Mouse (Mus musculus): ENCODE measurements at regions not wholly inside any gene's neighbourhood (a gene's known extent, or its start where the extent isn't known, plus 50 kb on each side); places are given as distances from the start of the nearest gene placed in this dataset.
A peak's percentile ranks its signal among the peaks of the same experiment; 100 is the strongest.

- Histone ChIP-seq H3K9ac (no peak overlapping the region), H3K27me3 (no peaks in the 10 kb centered on the region), H3K4me2 (no peak overlapping the region), H3K36me3 (no peaks in the 10 kb centered on the region), H3K4me1 (peaks cover 24% of the 10 kb centered on the region), H3K9me3 (no peaks in the 10 kb centered on the region), H3K27ac (no peak overlapping the region), H3K4me3 (no peak overlapping the region)
- no peak for ATAC-seq (ENCODE audit: insufficient number of reproducible peaks, insufficient read depth, low FRiP score, low TSS enrichment, low read depth)
- WGBS: 58% methylated on average over 7 of the region's 7 CpGs
Observed at GRCm38 (mm10) chr5:73902470-73903218, 165.6 kb downstream of the Usp46 start.

DNA sequence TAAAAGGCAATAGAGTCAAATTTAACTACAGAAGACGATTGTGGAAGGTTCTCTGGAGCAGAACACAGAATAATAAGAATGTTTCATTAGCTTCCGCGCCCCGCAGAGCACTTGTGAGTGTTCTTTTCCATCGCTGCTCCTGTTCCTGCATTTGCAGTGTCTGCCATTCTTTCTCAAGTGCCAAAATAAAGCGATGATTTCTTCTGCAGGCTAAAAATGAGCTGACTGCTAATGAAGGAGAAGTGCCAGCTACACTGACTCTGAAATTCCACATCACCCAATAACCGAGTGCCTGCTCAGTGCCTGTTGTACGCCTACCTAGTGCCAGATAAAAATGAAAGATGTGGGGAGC is 165.0 kb downstream of the Usp46 start:
- Histone ChIP-seq H3K4me3 (no peak overlapping the region), H3K27ac (peak overlapping the region; percentile 11; the same call in 1 of the 2 replicates), H3K9ac (no peak overlapping the region), H3K4me2 (no peak overlapping the region), H3K36me3 (no peaks in the 10 kb centered on the region), H3K27me3 (no peaks in the 10 kb centered on the region), H3K9me3 (no peaks in the 10 kb centered on the region), H3K4me1 (peaks cover 24% of the 10 kb centered on the region)
- WGBS: 58% methylated on average over 8 of the region's 8 CpGs
- no peak for ATAC-seq (ENCODE audit: insufficient number of reproducible peaks, insufficient read depth, low FRiP score, low TSS enrichment, low read depth)

- no peak for ATAC-seq (ENCODE audit: insufficient number of reproducible peaks, insufficient read depth, low FRiP score, low TSS enrichment, low read depth)
- H3K4me2 ChIP-seq: no peak overlapping the region
- WGBS: 74% methylated on average over 8 of the region's 8 CpGs
Observed at GRCm38 (mm10) chr5:73904146-73904811, 164.0 kb downstream of the Usp46 start.

DNA sequence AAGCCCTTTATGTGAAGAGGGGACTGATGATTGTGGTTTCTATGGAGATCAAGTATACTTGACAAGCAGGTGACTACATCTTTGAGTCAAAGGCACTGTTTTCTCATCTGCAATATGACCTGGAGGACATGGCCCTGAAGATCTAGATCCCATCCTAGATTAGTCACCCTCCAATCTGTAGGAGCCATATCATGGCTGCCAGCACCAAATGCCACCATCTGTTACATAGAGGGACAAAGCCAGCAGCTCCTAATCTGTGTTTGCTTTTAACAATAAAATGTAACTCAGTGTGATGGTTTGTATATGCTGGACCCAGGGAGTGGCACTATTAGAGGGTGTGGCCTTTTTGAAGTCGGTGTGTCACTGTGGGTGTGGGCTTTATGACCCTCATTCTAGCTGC is 156.1 kb downstream of the Usp46 start:
- no peak overlapping the region for H3K27ac ChIP-seq
- H3K9ac ChIP-seq: no peak overlapping the region
- H3K9me3 ChIP-seq: no peaks in the 10 kb centered on the region
- no peaks in the 10 kb centered on the region for H3K36me3 ChIP-seq
- no peaks in the 10 kb centered on the region for H3K4me1 ChIP-seq
- WGBS: 87% methylated on average over 1 of the region's 1 CpGs
- no peak for ATAC-seq (ENCODE audit: insufficient number of reproducible peaks, insufficient read depth, low FRiP score, low TSS enrichment, low read depth)
- no peak overlapping the region for H3K4me2 ChIP-seq
- 0 out of 2 replicates have a peak, but pooled peaks cover 3% of the 10 kb centered on the region for H3K27me3 ChIP-seq
- H3K4me3 ChIP-seq: no peak overlapping the region

More at GRCm38 (mm10) chr5:73904146-73904811, 164.0 kb downstream of the Usp46 start:
- Histone ChIP-seq H3K4me1 (peaks cover 17% of the 10 kb centered on the region), H3K36me3 (no peaks in the 10 kb centered on the region), H3K27me3 (no peaks in the 10 kb centered on the region), H3K9me3 (no peaks in the 10 kb centered on the region), H3K27ac (no peak overlapping the region), H3K9ac (no peak overlapping the region), H3K4me3 (no peak overlapping the region)

GRCm38 (mm10) chr5:73913116-73913515 is 155.1 kb downstream of the Usp46 start:
- no peak overlapping the region for H3K9ac ChIP-seq
- H3K4me2 ChIP-seq: no peak overlapping the region
- peaks cover 5% of the 10 kb centered on the region for H3K4me1 ChIP-seq
- H3K27me3 ChIP-seq: 0 out of 2 replicates have a peak, but pooled peaks cover 3% of the 10 kb centered on the region
- 57% methylated on average over 6 of the region's 6 CpGs for WGBS
- H3K36me3 ChIP-seq: no peaks in the 10 kb centered on the region
- no peak for ATAC-seq (ENCODE audit: insufficient number of reproducible peaks, insufficient read depth, low FRiP score, low TSS enrichment, low read depth)
- H3K4me3 ChIP-seq: no peak overlapping the region
- H3K9me3 ChIP-seq: no peaks in the 10 kb centered on the region
- H3K27ac ChIP-seq: no peak overlapping the region

DNA sequence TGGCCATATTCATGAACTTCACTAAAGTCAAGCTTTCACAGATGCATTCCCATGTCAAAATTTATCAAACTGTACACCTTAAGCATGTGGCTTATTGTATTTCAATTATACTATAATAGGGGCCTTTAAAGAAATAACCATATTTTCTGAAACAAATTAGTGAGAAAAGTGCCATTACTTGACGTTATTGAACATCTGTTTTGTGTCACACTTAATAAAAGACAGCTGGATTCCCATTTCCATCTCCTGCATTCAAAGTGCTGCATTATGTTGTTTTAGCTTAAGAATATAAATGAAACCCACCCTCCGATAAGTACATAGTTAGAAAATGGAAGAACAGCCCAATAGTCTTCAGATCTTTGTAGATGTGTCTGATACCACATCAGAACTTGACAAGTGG is 150.2 kb downstream of the Usp46 start:
- H3K4me3 ChIP-seq: no peak overlapping the region
- no peaks in the 10 kb centered on the region for H3K9me3 ChIP-seq
- H3K27me3 ChIP-seq: 0 out of 2 replicates have a peak, but pooled peaks cover 3% of the 10 kb centered on the region
- 24% methylated on average over 2 of the region's 2 CpGs for WGBS
- no peak for ATAC-seq (ENCODE audit: insufficient number of reproducible peaks, insufficient read depth, low FRiP score, low TSS enrichment, low read depth)
- no peak overlapping the region for H3K27ac ChIP-seq
- peaks cover 5% of the 10 kb centered on the region for H3K4me1 ChIP-seq
- H3K36me3 ChIP-seq: no peaks in the 10 kb centered on the region
- no peak overlapping the region for H3K4me2 ChIP-seq
- no peak overlapping the region for H3K9ac ChIP-seq

DNA sequence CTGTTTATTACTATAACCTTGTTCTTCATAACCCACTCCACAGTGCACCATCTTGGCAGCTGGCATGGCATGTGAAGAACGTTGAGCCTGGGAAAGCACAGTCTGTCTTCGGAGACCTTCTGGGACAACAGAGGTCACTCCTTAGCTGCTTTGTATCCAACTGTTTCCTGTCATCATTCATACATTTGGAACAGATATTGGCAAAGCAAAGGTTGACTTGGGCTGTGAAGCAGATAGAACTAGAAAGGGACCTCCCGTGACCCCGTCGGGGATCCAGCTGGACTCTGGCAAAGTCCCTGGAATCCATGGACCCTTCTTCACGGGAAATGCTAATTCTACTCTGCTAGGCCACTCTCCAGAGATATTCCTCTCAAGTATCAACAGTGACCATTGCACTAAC is 148.3 kb downstream of the Usp46 start:
- Histone ChIP-seq H3K9me3 (no peaks in the 10 kb centered on the region), H3K9ac (no peak overlapping the region), H3K27me3 (0 out of 2 replicates have a peak, but pooled peaks cover 3% of the 10 kb centered on the region), H3K4me3 (no peak overlapping the region), H3K27ac (no peak overlapping the region), H3K36me3 (no peaks in the 10 kb centered on the region), H3K4me2 (no peak overlapping the region), H3K4me1 (peaks cover 5% of the 10 kb centered on the region)
- ATAC-seq (ENCODE audit: insufficient number of reproducible peaks, insufficient read depth, low FRiP score, low TSS enrichment, low read depth): no peak
- WGBS: 89% methylated on average over 6 of the region's 6 CpGs

GRCm38 (mm10) chr5:73927534-73927933 is 140.7 kb downstream of the Usp46 start:
- WGBS: 57% methylated on average over 9 of the region's 9 CpGs
- ATAC-seq (ENCODE audit: insufficient number of reproducible peaks, insufficient read depth, low FRiP score, low TSS enrichment, low read depth): no peak
- H3K9me3 ChIP-seq: no peaks in the 10 kb centered on the region
- no peak overlapping the region for H3K4me3 ChIP-seq
- H3K36me3 ChIP-seq: no peaks in the 10 kb centered on the region
- H3K27ac ChIP-seq: no peak overlapping the region
- H3K4me1 ChIP-seq: peaks cover 14% of the 10 kb centered on the region; the same call in 1 of the 2 replicates
- no peaks in the 10 kb centered on the region for H3K27me3 ChIP-seq
- no peak overlapping the region for H3K4me2 ChIP-seq
- H3K9ac ChIP-seq: no peak overlapping the region

DNA sequence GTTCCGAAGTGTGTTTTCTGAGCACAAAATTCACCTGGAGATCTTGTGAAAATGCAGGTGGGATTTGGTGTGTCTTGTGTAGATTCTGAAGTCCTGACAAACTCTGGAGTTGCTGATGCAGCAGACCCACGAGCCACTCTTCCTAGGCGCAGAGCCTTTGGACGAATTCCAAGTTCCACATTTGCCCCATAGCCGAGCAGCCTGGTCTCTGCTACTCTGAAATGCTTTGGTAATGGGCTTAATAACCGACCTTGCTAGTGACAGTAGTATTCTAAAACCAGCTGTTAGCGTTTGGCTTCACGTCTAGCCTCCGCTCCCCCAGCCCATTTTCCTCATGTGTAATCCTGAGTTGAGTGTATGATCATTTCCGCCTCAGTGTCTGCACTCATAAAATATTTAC is 139.5 kb downstream of the Usp46 start:
- no peaks in the 10 kb centered on the region for H3K36me3 ChIP-seq
- no peak overlapping the region for H3K9ac ChIP-seq
- no peak overlapping the region for H3K4me3 ChIP-seq
- peaks cover 14% of the 10 kb centered on the region; the same call in 1 of the 2 replicates for H3K4me1 ChIP-seq
- no peak overlapping the region for H3K27ac ChIP-seq
- no peaks in the 10 kb centered on the region for H3K9me3 ChIP-seq
- H3K4me2 ChIP-seq: no peak overlapping the region
- no peaks in the 10 kb centered on the region for H3K27me3 ChIP-seq
- WGBS: 59% methylated on average over 10 of the region's 10 CpGs
- ATAC-seq (ENCODE audit: insufficient number of reproducible peaks, insufficient read depth, low FRiP score, low TSS enrichment, low read depth): no peak

- Histone ChIP-seq H3K9ac (no peak overlapping the region), H3K27me3 (no peaks in the 10 kb centered on the region), H3K9me3 (no peaks in the 10 kb centered on the region), H3K4me2 (no peak overlapping the region), H3K36me3 (no peaks in the 10 kb centered on the region), H3K4me3 (no peak overlapping the region), H3K27ac (peak overlapping the region; percentile 63; the same call in 1 of the 2 replicates), H3K4me1 (peaks cover 14% of the 10 kb centered on the region; the same call in 1 of the 2 replicates)
- ATAC-seq (ENCODE audit: insufficient number of reproducible peaks, insufficient read depth, low FRiP score, low TSS enrichment, low read depth): 0 out of 2 replicates have a peak, but pooled peaks have one; percentile 56
- 52% methylated on average over 5 of the region's 5 CpGs for WGBS
Observed at GRCm38 (mm10) chr5:73930205-73930604, 138.0 kb downstream of the Usp46 start.

DNA sequence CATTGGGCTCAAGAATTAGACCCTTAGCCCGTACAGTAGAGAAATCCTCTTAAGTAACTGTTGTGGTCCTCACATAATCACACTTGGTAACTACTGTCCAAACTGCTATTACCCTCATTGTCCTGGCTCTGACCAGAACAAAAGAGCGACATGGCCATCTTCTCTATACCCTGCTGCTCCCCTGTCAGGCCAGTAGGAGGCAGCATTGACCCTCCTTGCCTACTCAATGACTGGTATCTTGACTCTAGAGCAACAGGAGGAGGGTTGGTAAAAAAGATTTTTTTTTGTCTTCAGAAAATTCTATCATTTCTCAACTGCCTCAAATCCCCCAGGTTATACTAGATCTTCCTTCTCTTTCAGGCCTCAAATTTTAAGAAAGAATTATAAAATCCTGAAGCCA is 130.4 kb downstream of the Usp46 start:
- Histone ChIP-seq H3K36me3 (no peaks in the 10 kb centered on the region), H3K9me3 (no peaks in the 10 kb centered on the region), H3K4me2 (no peak overlapping the region), H3K27me3 (no peaks in the 10 kb centered on the region), H3K4me1 (no peaks in the 10 kb centered on the region), H3K9ac (no peak overlapping the region), H3K4me3 (no peak overlapping the region), H3K27ac (no peak overlapping the region)
- ATAC-seq (ENCODE audit: insufficient number of reproducible peaks, insufficient read depth, low FRiP score, low TSS enrichment, low read depth): no peak
- 58% methylated on average over 2 of the region's 2 CpGs for WGBS

- Histone ChIP-seq H3K9ac (no peak overlapping the region), H3K4me3 (no peak overlapping the region), H3K36me3 (no peaks in the 10 kb centered on the region), H3K27ac (no peak overlapping the region), H3K27me3 (no peaks in the 10 kb centered on the region), H3K4me2 (no peak overlapping the region), H3K9me3 (no peaks in the 10 kb centered on the region), H3K4me1 (no peaks in the 10 kb centered on the region)
- WGBS: 28% methylated on average over 4 of the region's 4 CpGs
- no peak for ATAC-seq (ENCODE audit: insufficient number of reproducible peaks, insufficient read depth, low FRiP score, low TSS enrichment, low read depth)
Observed at GRCm38 (mm10) chr5:73938450-73938849, 129.8 kb downstream of the Usp46 start.

Data from embryonic facial prominence, embryonic 13.5 days (tissue).